Mouse (Mus musculus): ENCODE measurements around the gene Odf3.

DNA sequence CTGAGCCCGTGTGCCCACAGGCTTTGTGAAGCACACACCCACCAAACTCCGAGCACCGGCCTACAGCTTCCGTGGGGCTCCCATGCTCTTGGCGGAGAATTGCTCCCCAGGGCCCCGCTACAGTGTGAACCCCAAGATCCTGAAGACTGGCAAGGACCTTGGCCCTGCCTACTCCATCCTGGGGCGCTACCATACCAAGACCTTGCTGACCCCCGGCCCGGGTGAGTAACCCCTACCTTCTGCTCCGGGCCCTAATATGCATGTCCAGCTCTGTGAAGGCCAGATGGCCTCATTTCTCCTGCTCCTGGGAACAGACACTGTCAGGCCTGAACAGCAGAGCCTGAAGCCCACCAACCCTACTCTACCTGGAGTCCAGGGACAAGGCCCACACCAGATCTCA is 986 bp downstream of the Odf3 start:
- TF ChIP-seq POLR2A (IDR thresholded peaks at IDR 0.05; ENCODE audit: low read depth, low read length), result no peak
- TF ChIP-seq CTCF (IDR thresholded peaks at IDR 0.05; ENCODE audit: extremely low read depth, insufficient read depth, insufficient read length, insufficient replicate concordance), result no peak
